Mouse (Mus musculus) liver, adult (tissue): ENCODE data around the gene Cyp2b10.

Experiments
- GATA4 ChIP-seq: IDR thresholded peaks from 2 replicates; pipeline ENCODE4 v1.6.1; 2014; ENCODE audit warnings: mild to moderate bottlenecking, low read length; ENCODE audit not compliant: insufficient replicate concordance

Cyp2b10 gene

GRCm38 (mm10) chr7:25897411-25897810, at the start of gene Cyp2b10:
Cyp2b10 (plus strand) TSS chr7:25897620.
- TF ChIP-seq GATA4 = no peak

- 0 out of 2 replicates have a peak, but pooled peaks have one; percentile 24 for TF ChIP-seq GATA4
These were observed 49.5 kb upstream of the Cyp2b10 start for GRCm38 (mm10) chr7:25847722-25848443.

DNA sequence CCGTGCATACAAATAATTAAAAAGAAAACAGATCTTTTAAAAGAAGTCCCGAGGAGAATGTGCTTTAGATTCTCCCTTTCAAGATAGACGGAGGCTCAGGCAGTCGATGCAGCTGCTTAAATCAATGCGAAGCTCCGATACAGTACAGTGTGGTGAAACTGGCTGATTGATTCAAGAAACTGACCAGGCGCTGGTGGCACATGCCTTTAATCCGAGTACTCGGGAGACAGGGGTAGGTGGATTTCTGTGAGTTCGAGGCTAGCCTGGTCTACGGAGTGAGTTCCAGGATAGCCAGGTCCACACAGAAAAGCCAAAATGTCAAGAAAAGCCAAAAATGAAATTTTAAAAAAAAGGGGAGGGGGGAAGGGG, 49.0 kb upstream of the Cyp2b10 start:
- no peak for TF ChIP-seq GATA4

DNA sequence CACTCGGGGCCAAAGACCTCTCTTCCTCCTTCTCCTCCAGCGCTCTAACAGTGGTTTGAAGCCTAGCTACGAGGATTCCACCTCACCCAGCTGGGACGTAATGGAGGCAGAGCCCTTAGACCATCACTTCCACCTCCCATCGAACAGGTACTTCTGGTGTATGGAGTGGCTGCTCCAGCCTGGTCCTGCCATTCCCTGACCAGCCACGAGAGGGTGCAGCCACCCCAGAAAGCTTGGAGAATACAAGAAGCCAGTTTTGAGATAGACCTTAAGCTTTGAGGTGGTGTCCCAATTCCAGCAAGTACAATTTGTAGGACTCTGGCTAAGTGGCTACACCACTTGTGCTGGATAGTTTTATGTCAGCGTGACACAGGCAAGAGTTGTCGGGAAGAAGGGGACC, 42.3 kb upstream of the Cyp2b10 start:
- no peak for TF ChIP-seq GATA4

- no peak for TF ChIP-seq GATA4
These were observed 37.2 kb upstream of the Cyp2b10 start for GRCm38 (mm10) chr7:25859962-25860870.

DNA sequence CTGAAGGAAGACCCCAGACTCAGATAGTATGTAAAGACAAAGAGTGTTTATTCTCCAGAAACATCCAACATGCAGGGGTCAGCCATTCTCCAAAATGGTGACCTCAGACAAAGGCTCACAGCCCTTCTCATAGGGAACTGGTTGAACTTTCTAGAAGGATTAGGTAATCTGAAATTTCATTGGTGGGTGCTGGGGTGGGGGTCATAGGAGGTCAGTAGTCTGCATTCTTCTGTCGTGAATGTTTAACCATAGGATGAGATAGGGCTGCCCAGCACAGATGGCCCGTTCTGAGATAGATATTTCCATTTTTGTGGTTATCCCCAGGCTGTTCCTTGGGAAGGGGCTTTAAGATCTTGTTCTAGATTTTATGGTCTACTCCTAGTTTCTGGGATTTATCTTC, 35.1 kb upstream of the Cyp2b10 start:
- TF ChIP-seq GATA4 = no peak

DNA sequence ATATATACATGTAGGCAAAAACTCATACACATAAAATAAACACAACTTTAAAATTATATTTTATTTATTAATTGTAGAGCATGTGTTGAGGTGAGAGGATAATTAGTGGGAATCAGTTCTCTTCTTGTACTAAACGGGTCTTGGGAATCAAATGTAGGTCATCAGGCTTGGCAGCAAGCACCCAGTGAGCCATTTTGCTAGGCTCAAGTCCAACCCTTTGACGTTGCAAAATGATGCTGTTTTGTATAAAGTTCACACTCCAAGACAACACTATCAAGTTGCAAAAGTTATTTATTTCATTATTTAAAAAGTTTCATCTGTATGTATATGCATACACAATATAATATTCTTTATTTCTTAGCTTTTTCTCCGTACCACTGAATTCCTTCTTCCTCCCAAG, 33.7 kb upstream of the Cyp2b10 start:
- no peak for TF ChIP-seq GATA4

DNA sequence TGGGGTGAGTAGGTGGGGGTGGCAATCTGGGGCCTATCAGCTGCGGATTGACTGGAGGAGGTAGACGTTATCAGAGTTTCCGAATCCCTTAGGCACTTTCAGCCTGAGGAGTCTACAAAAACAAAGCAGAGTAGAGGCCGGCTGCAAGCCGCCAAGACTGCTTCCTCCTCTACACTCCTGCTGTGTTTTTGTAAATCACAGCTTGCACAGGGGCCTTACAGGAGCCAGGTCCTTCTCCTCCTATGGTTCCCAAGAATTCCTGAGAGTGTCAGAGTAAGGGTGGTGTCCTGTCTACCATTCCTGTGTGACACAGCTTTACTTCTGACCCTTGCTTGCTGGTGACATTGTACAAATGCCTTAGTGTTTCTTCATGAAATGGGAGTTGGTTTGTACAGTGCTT, 32.6 kb upstream of the Cyp2b10 start:
- no peak for TF ChIP-seq GATA4

DNA sequence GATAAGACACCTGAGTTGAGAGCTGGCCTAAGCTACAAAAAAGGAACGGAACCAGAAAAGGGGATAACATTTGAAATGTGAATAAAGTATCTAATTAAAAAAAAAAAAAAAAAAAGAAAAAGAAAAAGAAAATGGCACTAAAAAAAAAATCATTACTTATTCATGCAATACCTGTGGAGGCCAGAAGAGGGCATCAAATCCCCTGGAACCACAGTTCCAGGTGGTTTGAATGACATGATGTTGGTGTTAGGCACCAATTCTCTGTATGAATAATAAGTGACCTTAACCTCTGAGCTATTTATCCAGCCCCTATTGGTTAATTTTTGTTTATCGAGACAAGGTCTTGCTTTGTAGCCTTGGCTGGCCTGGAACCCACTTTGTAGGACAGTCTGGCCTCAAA, 27.6 kb upstream of the Cyp2b10 start:
- no peak for TF ChIP-seq GATA4

DNA sequence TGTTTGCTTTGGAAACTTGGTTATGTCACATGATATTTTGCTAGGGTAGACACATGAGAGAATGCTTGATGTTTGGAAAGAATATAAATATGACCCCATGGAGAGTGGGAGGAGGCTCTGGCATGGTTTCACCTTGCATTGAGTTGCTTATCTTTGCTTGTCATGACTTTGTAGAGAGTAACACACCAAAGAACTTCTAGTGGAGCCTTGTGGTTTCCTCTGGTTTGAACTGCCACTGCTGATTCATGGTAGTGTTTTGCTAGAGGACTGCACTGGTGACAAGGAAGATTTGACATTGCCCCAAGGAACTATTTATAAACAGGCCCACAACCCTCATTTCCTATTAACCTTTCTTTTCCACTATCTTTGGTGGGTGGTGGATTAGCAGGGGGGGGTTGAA, 24.8 kb upstream of the Cyp2b10 start:
- TF ChIP-seq GATA4 = no peak

- TF ChIP-seq GATA4 = no peak
These were observed 18.7 kb upstream of the Cyp2b10 start for GRCm38 (mm10) chr7:25878735-25879134.

DNA sequence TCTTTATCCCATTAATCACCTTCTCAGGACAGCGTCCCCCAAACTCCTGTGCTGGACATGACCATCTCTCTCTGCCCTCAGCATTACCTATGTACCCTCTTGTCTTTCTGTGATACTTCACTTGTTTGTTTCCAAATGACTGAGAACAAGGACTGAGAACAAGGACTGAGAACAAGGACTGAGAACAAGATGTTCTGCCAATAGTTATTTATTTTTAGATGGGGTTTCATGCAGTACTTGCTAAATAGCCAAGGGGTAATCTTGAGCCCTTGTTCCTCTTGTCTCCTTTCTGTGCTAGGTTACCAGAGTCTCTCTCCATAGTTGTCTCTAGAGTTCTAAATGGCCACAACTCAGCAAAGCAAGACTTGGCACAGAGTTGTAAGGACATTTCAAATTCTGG, 13.1 kb upstream of the Cyp2b10 start:
- no peak for TF ChIP-seq GATA4

- no peak for TF ChIP-seq GATA4
These were observed 9.7 kb upstream of the Cyp2b10 start for GRCm38 (mm10) chr7:25887758-25888157.

DNA sequence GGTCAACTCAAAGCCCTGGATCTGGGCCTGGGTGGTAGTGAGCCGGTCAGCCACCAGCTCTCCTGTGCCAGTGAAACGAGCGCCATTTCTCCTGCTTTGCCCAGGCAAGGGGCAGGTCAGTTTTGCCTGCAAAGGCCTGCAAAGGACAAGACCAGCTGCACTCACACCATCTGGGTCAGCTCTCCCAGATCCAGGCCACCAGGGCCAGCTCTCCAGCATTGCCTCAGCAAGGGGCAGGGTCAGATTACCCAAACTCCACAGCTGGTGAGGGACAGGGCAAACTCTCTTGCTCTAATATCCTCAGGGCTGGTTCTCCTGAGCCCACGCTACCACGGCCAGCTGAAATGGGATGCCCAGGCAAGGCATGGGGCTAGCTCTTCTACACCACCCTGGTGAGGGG, 4.3 kb upstream of the Cyp2b10 start:
- TF ChIP-seq GATA4 = no peak

DNA sequence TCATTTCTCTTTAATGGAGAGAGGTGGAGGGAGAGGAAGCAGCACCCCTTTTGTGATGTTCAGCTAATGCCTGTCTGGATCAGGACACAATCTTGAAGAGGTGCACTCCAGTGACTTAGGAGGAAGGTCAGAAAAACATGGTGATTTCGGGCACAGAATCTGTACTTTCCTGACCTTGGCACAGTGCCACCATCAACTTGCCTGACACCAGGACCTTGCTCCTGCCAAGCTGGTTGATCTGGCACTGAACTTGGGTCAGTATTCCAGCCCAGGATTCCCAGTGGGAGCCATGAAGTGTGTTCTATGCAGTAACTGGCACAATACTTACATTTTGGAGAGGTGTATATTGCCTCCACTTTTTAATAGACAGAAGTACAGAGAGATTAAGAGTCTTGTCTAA, 2.3 kb upstream of the Cyp2b10 start:
- TF ChIP-seq GATA4 = no peak

DNA sequence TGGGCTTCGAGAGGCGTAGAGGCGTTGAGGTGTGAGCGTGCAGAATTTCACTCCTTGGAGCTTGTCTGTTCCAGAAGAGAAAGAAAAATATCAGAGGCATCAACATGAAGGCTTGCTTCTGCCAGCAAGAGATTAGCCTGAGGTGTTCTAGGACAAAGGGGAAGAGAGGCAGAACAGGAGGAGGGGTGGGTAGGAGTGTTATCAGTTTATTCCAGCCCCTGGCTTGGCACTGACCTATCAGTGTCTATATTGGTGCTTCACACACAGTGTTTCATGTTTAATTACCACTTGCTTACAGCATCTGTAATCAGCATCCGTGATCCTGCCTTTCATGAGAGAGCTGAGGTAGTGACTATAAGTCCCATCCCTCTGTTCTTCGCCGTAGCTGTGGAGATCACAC, 644 bp downstream of the Cyp2b10 start:
- TF ChIP-seq GATA4 = no peak
